ENCODE assay signal across 22 mouse cellular contexts in genomic region chr14:49245126-49245714, GRCm38 (mm10). TPM values are rescaled to one million over a fixed set of nuclear protein-coding genes. Genes with fewer than 3 reads are reported as not detected.
A peak's percentile ranks its signal among the peaks of the same experiment; 100 is the strongest.
DNase-seq lines count a peak whose midpoint lies in the region; ATAC-seq lines count a peak whose summit lies in the region.
"Had no signal": no experiment of that assay in that cellular context is flagged by ENCODE, and none has a peak within 500 bp of the region (broad histone marks: within the 10 kb centered on the region; RNA-seq: fewer than 3 reads in every experiment).

ccdc198 (minus strand) TSS chr14:49245474.

- DNase-seq in lung, postnatal 14 days, result no peak
- peak; percentile 59 for DNase-seq in kidney, adult 18-20 months
- peak; percentile 31 for DNase-seq in kidney, postnatal 10 days
- peak; percentile 36 for DNase-seq in yolk sac, embryonic 10.5 days (ENCODE audit: low spot score)
- DNase-seq in cerebellum, postnatal 36 days, result no peak
- DNase-seq: adrenal gland, postnatal 14 days; cerebellum, adult 18-20 months; gastrocnemius, postnatal 14 days; heart, postnatal 36 days; right cerebral cortex, adult 18-20 months; thymus, postnatal 4 days had no signal

- H3K4me3 ChIP-seq in lung, embryonic 16.5 days (ENCODE audit: low read length), result no peak within 1 kb of the TSS
- no peak within 1 kb of the TSS for H3K4me3 ChIP-seq in forebrain, embryonic 16.5 days (replicated peaks; ENCODE audit: low read length)
- H3K4me3 ChIP-seq in heart, embryonic 11.5 days (ENCODE audit: low read depth, low read length), result no peak within 1 kb of the TSS
- H3K4me3 ChIP-seq: embryonic facial prominence, embryonic 10.5 days; heart, embryonic 12.5 days; left cerebral cortex, adult 2 months; limb, embryonic 13.5 days had no signal

- H3K27me3 ChIP-seq in lung, embryonic 16.5 days (ENCODE audit: control insufficient read depth, insufficient read depth, low read depth, low read length), result no peaks in the 10 kb centered on the region
- no peaks in the 10 kb centered on the region for H3K27me3 ChIP-seq in forebrain, embryonic 16.5 days (replicated peaks; ENCODE audit: control insufficient read depth, insufficient read depth, low read length)
- no peaks in the 10 kb centered on the region for H3K27me3 ChIP-seq in heart, embryonic 11.5 days (ENCODE audit: control insufficient read depth, insufficient read depth, low read length)
- H3K27me3 ChIP-seq: CH12.LX; heart, embryonic 12.5 days; limb, embryonic 13.5 days had no signal

- H3K9ac ChIP-seq in lung, embryonic 16.5 days (ENCODE audit: low read length), result no peak within 1 kb of the TSS
- no peak within 1 kb of the TSS for H3K9ac ChIP-seq in forebrain, embryonic 16.5 days (replicated peaks; ENCODE audit: low read depth, low read length)
- H3K9ac ChIP-seq in heart, embryonic 11.5 days (ENCODE audit: low read depth, low read length), result no peak within 1 kb of the TSS
- H3K9ac ChIP-seq: heart, embryonic 12.5 days; limb, embryonic 13.5 days; liver, embryonic 14.5 days had no signal

- no peak within 1 kb of the TSS for H3K4me2 ChIP-seq in lung, embryonic 16.5 days (ENCODE audit: low read depth, low read length)
- H3K4me2 ChIP-seq in forebrain, embryonic 16.5 days (ENCODE audit: low read length), result no peak within 1 kb of the TSS
- no peak within 1 kb of the TSS for H3K4me2 ChIP-seq in heart, embryonic 11.5 days
- H3K4me2 ChIP-seq: heart, embryonic 12.5 days; limb, embryonic 13.5 days had no signal

- H3K27ac ChIP-seq in lung, embryonic 16.5 days (ENCODE audit: low read length), result no peak within 1 kb of the TSS
- no peak within 1 kb of the TSS for H3K27ac ChIP-seq in forebrain, embryonic 16.5 days (ENCODE audit: low read length)
- no peak within 1 kb of the TSS for H3K27ac ChIP-seq in heart, embryonic 11.5 days (ENCODE audit: low read depth, low read length)
- H3K27ac ChIP-seq: embryonic facial prominence, embryonic 10.5 days; left cerebral cortex, adult 2 months; limb, embryonic 13.5 days; liver, embryonic 14.5 days had no signal

- no peaks in the 10 kb centered on the region for H3K9me3 ChIP-seq in lung, embryonic 16.5 days (ENCODE audit: control insufficient read depth, low read length)
- H3K9me3 ChIP-seq in forebrain, embryonic 16.5 days (ENCODE audit: control insufficient read depth, low read length), result no peaks in the 10 kb centered on the region
- H3K9me3 ChIP-seq in heart, embryonic 11.5 days (replicated peaks; ENCODE audit: control insufficient read depth, low read length), result no peaks in the 10 kb centered on the region
- H3K9me3 ChIP-seq: embryonic facial prominence, embryonic 10.5 days; heart, embryonic 12.5 days; limb, embryonic 13.5 days had no signal

- no peaks in the 10 kb centered on the region for H3K36me3 ChIP-seq in lung, embryonic 16.5 days (ENCODE audit: control insufficient read depth, insufficient read depth, low read length)
- H3K36me3 ChIP-seq in forebrain, embryonic 16.5 days (ENCODE audit: control insufficient read depth, insufficient read depth), result no peaks in the 10 kb centered on the region
- H3K36me3 ChIP-seq in heart, embryonic 11.5 days (ENCODE audit: control insufficient read depth, insufficient read depth, low read length), result no peaks in the 10 kb centered on the region
- H3K36me3 ChIP-seq: embryonic facial prominence, embryonic 10.5 days; heart, embryonic 12.5 days; limb, embryonic 13.5 days had no signal

- 39% methylated on average over 5 of the region's 5 CpGs for whole genome bisulfite sequencing in lung, embryonic 16.5 days
- WGBS in forebrain, embryonic 16.5 days, result 76% methylated on average over 5 of the region's 5 CpGs
- 64% methylated on average over 5 of the region's 5 CpGs for WGBS in heart, embryonic 11.5 days (ENCODE audit: insufficient replicate concordance)

- no peaks in the 10 kb centered on the region for H3K4me1 ChIP-seq in lung, embryonic 16.5 days (replicated peaks; ENCODE audit: control insufficient read depth, insufficient read depth, low read length)
- H3K4me1 ChIP-seq in forebrain, embryonic 16.5 days (replicated peaks; ENCODE audit: control insufficient read depth, insufficient read depth, low read length), result peaks cover 3% of the 10 kb centered on the region; the same call in 1 of the 2 replicates
- no peaks in the 10 kb centered on the region for H3K4me1 ChIP-seq in heart, embryonic 11.5 days (ENCODE audit: control insufficient read depth, insufficient read depth, low read length)
- H3K4me1 ChIP-seq: embryonic facial prominence, embryonic 10.5 days; heart, embryonic 12.5 days; limb, embryonic 13.5 days had no signal

- ATAC-seq in lung, embryonic 16.5 days (ENCODE audit: low read depth), result 0 out of 2 replicates have a peak, but pooled peaks have one; percentile 28
- ATAC-seq in forebrain, embryonic 16.5 days, result no peak
- no peak for ATAC-seq in heart, embryonic 11.5 days (replicated peaks; ENCODE audit: insufficient number of reproducible peaks, low FRiP score, low TSS enrichment)
- ATAC-seq: hindbrain, embryonic 16.5 days had no signal

RNA-seq across cellular contexts. Expression of gene ccdc198, which starts in this region (rescaled TPM):
- 5.1 and 5.8 TPM in 2 replicates for polyA plus RNA-seq in lung, embryonic 16.5 days (2015; fragmentation: Nextera tagmentation; extraction: Ambion mirVana)
- 0.24 and 0.42 TPM in 2 replicates for polyA plus RNA-seq in forebrain, embryonic 16.5 days (2015; fragmentation: Nextera tagmentation; extraction: Ambion mirVana)
- polyA plus RNA-seq in heart, embryonic 11.5 days (2014; fragmentation: Nextera tagmentation; extraction: Ambion mirVana), result 0.13 and 0.14 TPM in 2 replicates
- polyA plus RNA-seq: embryonic facial prominence, embryonic 10.5 days; midbrain, postnatal 0 days had no signal

Comparison
In these comparisons a context has a peak if more than half of its experiments do, and no peak if none do; other contexts are left out.
1. DNase-seq: peak in kidney, adult 18-20 months (single experiment), kidney, postnatal 10 days (single experiment) and yolk sac, embryonic 10.5 days (single experiment); none in lung, postnatal 14 days (single experiment) and cerebellum, postnatal 36 days (0 of 2).